Comparison of ENCODE assay signal across 19 mouse cellular contexts in genomic region chr16:14272374-14272965, GRCm38 (mm10). TPM values are rescaled to one million over a fixed set of nuclear protein-coding genes. Genes with fewer than 3 reads are reported as not detected.
DNase-seq lines count a peak whose midpoint lies in the region; ATAC-seq and TF ChIP-seq lines count a peak whose summit lies in the region.
"Had no signal": no experiment of that assay in that cellular context is flagged by ENCODE, and none has a peak within 500 bp of the region (broad histone marks: within the 10 kb centered on the region; RNA-seq: fewer than 3 reads in every experiment).

No protein-coding gene starts in this region.

- no peak overlapping the region for H3K4me2 ChIP-seq in lung, embryonic 14.5 days
- no peak overlapping the region for H3K4me2 ChIP-seq in intestine, embryonic 14.5 days (ENCODE audit: low read length)
- no peak overlapping the region for H3K4me2 ChIP-seq in intestine, embryonic 15.5 days (replicated peaks)
- H3K4me2 ChIP-seq in stomach, embryonic 14.5 days (replicated peaks; ENCODE audit: low read depth, low read length): no peak overlapping the region
- H3K4me2 ChIP-seq: embryonic facial prominence, embryonic 12.5 days; forebrain, embryonic 15.5 days; hindbrain, embryonic 12.5 days had no signal

- WGBS in lung, embryonic 14.5 days: 44% methylated on average over 4 of the region's 4 CpGs
- WGBS in intestine, embryonic 14.5 days: 35% methylated on average over 4 of the region's 4 CpGs
- 39% methylated on average over 4 of the region's 4 CpGs for WGBS in intestine, embryonic 15.5 days
- 45% methylated on average over 4 of the region's 4 CpGs for WGBS in stomach, embryonic 14.5 days
- WGBS in heart, adult 2 months: 56% methylated on average over 4 of the region's 4 CpGs
- 61% methylated on average over 4 of the region's 4 CpGs for WGBS in embryonic facial prominence, embryonic 10.5 days

- no peak overlapping the region for H3K9ac ChIP-seq in lung, embryonic 14.5 days
- H3K9ac ChIP-seq in intestine, embryonic 14.5 days (ENCODE audit: low read length): no peak overlapping the region
- no peak overlapping the region for H3K9ac ChIP-seq in intestine, embryonic 15.5 days
- no peak overlapping the region for H3K9ac ChIP-seq in stomach, embryonic 14.5 days (replicated peaks; ENCODE audit: low read depth, low read length)
- H3K9ac ChIP-seq in heart, adult 2 months (ENCODE audit: low read depth, low read length): no peak overlapping the region
- H3K9ac ChIP-seq: embryonic facial prominence, embryonic 12.5 days; forebrain, embryonic 15.5 days; hindbrain, embryonic 12.5 days had no signal

- no peak for TF ChIP-seq POLR2A in heart, adult 2 months (IDR thresholded peaks at IDR 0.05; ENCODE audit: insufficient read depth, low read depth, low read length)

- H3K9me3 ChIP-seq in lung, embryonic 14.5 days (ENCODE audit: low read depth, low read length): no peaks in the 10 kb centered on the region
- H3K9me3 ChIP-seq in intestine, embryonic 14.5 days (ENCODE audit: control insufficient read depth, low read length): no peaks in the 10 kb centered on the region
- no peaks in the 10 kb centered on the region for H3K9me3 ChIP-seq in intestine, embryonic 15.5 days
- no peaks in the 10 kb centered on the region for H3K9me3 ChIP-seq in stomach, embryonic 14.5 days (ENCODE audit: control insufficient read depth, low read depth, low read length)
- no peaks in the 10 kb centered on the region for H3K9me3 ChIP-seq in embryonic facial prominence, embryonic 10.5 days
- H3K9me3 ChIP-seq: embryonic facial prominence, embryonic 12.5 days; forebrain, embryonic 15.5 days; hindbrain, embryonic 12.5 days had no signal

- no peaks in the 10 kb centered on the region for H3K27me3 ChIP-seq in lung, embryonic 14.5 days (ENCODE audit: insufficient read depth, low read length)
- no peaks in the 10 kb centered on the region for H3K27me3 ChIP-seq in intestine, embryonic 14.5 days (replicated peaks; ENCODE audit: control insufficient read depth, insufficient read depth, low read length)
- H3K27me3 ChIP-seq in intestine, embryonic 15.5 days (replicated peaks): no peaks in the 10 kb centered on the region
- H3K27me3 ChIP-seq in stomach, embryonic 14.5 days (ENCODE audit: control insufficient read depth, insufficient read depth, low read length): no peaks in the 10 kb centered on the region
- H3K27me3 ChIP-seq in heart, adult 2 months (ENCODE audit: control insufficient read depth, insufficient read depth, low read length): no peaks in the 10 kb centered on the region
- H3K27me3 ChIP-seq in embryonic facial prominence, embryonic 10.5 days (replicated peaks; ENCODE audit: low read depth, poor library complexity, severe bottlenecking): no peaks in the 10 kb centered on the region
- H3K27me3 ChIP-seq: embryonic facial prominence, embryonic 12.5 days; forebrain, embryonic 15.5 days; hindbrain, embryonic 12.5 days had no signal

- no peaks in the 10 kb centered on the region for H3K4me1 ChIP-seq in lung, embryonic 14.5 days (ENCODE audit: insufficient read depth)
- H3K4me1 ChIP-seq in intestine, embryonic 14.5 days (replicated peaks; ENCODE audit: control insufficient read depth, insufficient read depth, low read length): no peaks in the 10 kb centered on the region
- H3K4me1 ChIP-seq in intestine, embryonic 15.5 days (replicated peaks): no peaks in the 10 kb centered on the region
- H3K4me1 ChIP-seq in stomach, embryonic 14.5 days (ENCODE audit: control insufficient read depth, insufficient read depth, low read length): no peaks in the 10 kb centered on the region
- H3K4me1 ChIP-seq in heart, adult 2 months (ENCODE audit: control insufficient read depth, insufficient read depth, low read length): no peaks in the 10 kb centered on the region
- no peaks in the 10 kb centered on the region for H3K4me1 ChIP-seq in embryonic facial prominence, embryonic 10.5 days
- H3K4me1 ChIP-seq: embryonic facial prominence, embryonic 12.5 days; forebrain, embryonic 15.5 days; hindbrain, embryonic 12.5 days had no signal

- DNase-seq in lung, embryonic 14.5 days: peak; percentile 24
- DNase-seq in lung, postnatal 4 days: no peak
- no peak for DNase-seq in intestine, embryonic 14.5 days (ENCODE audit: low spot score)
- no peak for DNase-seq in layer of hippocampus, adult 8-10 months (ENCODE audit: low spot score in 2 of 2)
- DNase-seq in heart, adult 2 months: no peak
- no peak for DNase-seq in embryonic facial prominence, embryonic 10.5 days (ENCODE audit: low spot score)
- DNase-seq: adrenal gland, adult 8-10 months; adrenal gland, postnatal 36 days; cerebellum, adult 8-10 months; cerebellum, postnatal 14 days; embryo, embryonic 11 days; gastrocnemius, postnatal 10 days; heart, postnatal 10 days; heart, postnatal 4 days had no signal

- H3K79me2 ChIP-seq in heart, adult 2 months (replicated peaks; ENCODE audit: control insufficient read depth, insufficient read depth, low read length): no peaks in the 10 kb centered on the region

- intact Hi-C loops in heart, adult 2 months (cut with DNase I): no loop called here

- no peak for TF ChIP-seq CTCF in lung, embryonic 14.5 days (IDR thresholded peaks at IDR 0.05; ENCODE audit: low read depth)
- TF ChIP-seq CTCF in heart, adult 2 months (IDR thresholded peaks at IDR 0.05): no peak

- TF ChIP-seq EP300 in heart, adult 2 months (IDR thresholded peaks at IDR 0.05; ENCODE audit: insufficient read depth, low read depth, low read length): no peak

- no peak overlapping the region for H3K4me3 ChIP-seq in lung, embryonic 14.5 days (ENCODE audit: low read depth, low read length)
- H3K4me3 ChIP-seq in intestine, embryonic 14.5 days (ENCODE audit: low read depth, low read length): no peak overlapping the region
- no peak overlapping the region for H3K4me3 ChIP-seq in intestine, embryonic 15.5 days (replicated peaks)
- H3K4me3 ChIP-seq in stomach, embryonic 14.5 days (ENCODE audit: low read depth, low read length): no peak overlapping the region
- no peak overlapping the region for H3K4me3 ChIP-seq in heart, adult 2 months
- no peak overlapping the region for H3K4me3 ChIP-seq in embryonic facial prominence, embryonic 10.5 days
- H3K4me3 ChIP-seq: embryonic facial prominence, embryonic 12.5 days; forebrain, embryonic 15.5 days; hindbrain, embryonic 12.5 days had no signal

- no peak for ATAC-seq in lung, embryonic 14.5 days (ENCODE audit: insufficient read depth)
- ATAC-seq in intestine, embryonic 14.5 days (replicated peaks; ENCODE audit: low FRiP score, low TSS enrichment, low read depth): peak; percentile 55; the same call in 1 of the 2 replicates
- ATAC-seq in intestine, embryonic 15.5 days: peak; percentile 53; the same call in 1 of the 2 replicates
- no peak for ATAC-seq in stomach, embryonic 14.5 days (ENCODE audit: insufficient number of reproducible peaks, insufficient read depth, low FRiP score, low read depth)
- ATAC-seq: forebrain, embryonic 15.5 days had no signal

- H3K36me3 ChIP-seq in lung, embryonic 14.5 days (ENCODE audit: insufficient read depth): no peaks in the 10 kb centered on the region
- H3K36me3 ChIP-seq in intestine, embryonic 14.5 days (ENCODE audit: control insufficient read depth, insufficient read depth, low read length): peaks cover 8% of the 10 kb centered on the region; the same call in 1 of the 2 replicates
- no peaks in the 10 kb centered on the region for H3K36me3 ChIP-seq in intestine, embryonic 15.5 days
- no peaks in the 10 kb centered on the region for H3K36me3 ChIP-seq in stomach, embryonic 14.5 days (ENCODE audit: control insufficient read depth, insufficient read depth, low read length)
- no peaks in the 10 kb centered on the region for H3K36me3 ChIP-seq in heart, adult 2 months (ENCODE audit: control insufficient read depth, insufficient read depth, low read length)
- H3K36me3 ChIP-seq in embryonic facial prominence, embryonic 10.5 days (replicated peaks): no peaks in the 10 kb centered on the region
- H3K36me3 ChIP-seq: embryonic facial prominence, embryonic 12.5 days; forebrain, embryonic 15.5 days; hindbrain, embryonic 12.5 days had no signal

- H3K27ac ChIP-seq in lung, embryonic 14.5 days (ENCODE audit: low read depth): no peak overlapping the region
- peak overlapping the region; percentile 40 for H3K27ac ChIP-seq in intestine, embryonic 14.5 days (ENCODE audit: low read depth)
- peak overlapping the region; percentile 36 for H3K27ac ChIP-seq in intestine, embryonic 15.5 days
- peak overlapping the region; percentile 52; the same call in 1 of the 2 replicates for H3K27ac ChIP-seq in stomach, embryonic 14.5 days (ENCODE audit: low read length)
- H3K27ac ChIP-seq in heart, adult 2 months: no peak overlapping the region
- no peak overlapping the region for H3K27ac ChIP-seq in embryonic facial prominence, embryonic 10.5 days (replicated peaks)
- H3K27ac ChIP-seq: embryonic facial prominence, embryonic 12.5 days; forebrain, embryonic 15.5 days; hindbrain, embryonic 12.5 days had no signal

RNA-seq across cellular contexts. Expression of gene Myh11, which starts 18.7 kb away (rescaled TPM):
- polyA plus RNA-seq in lung, embryonic 14.5 days (2014; fragmentation: Nextera tagmentation; extraction: Ambion mirVana): 67.4 and 69.8 TPM in 2 replicates
- 215 and 231 TPM in 2 replicates for polyA plus RNA-seq in intestine, embryonic 14.5 days (2014; fragmentation: Nextera tagmentation; extraction: Ambion mirVana)
- polyA plus RNA-seq in intestine, embryonic 15.5 days (2015; fragmentation: Nextera tagmentation; extraction: Ambion mirVana): 154 and 160 TPM in 2 replicates
- 250 and 280 TPM in 2 replicates for polyA plus RNA-seq in stomach, embryonic 14.5 days (2014; fragmentation: Nextera tagmentation; extraction: Ambion mirVana)
- total RNA-seq in layer of hippocampus, adult 8-10 months (2022): 1 to 10 TPM; 3.1 to 7.2 (median 5.2) TPM
- total RNA-seq in heart, adult 2 months (2021): 10 to 100 TPM; 31.7 to 34.4 TPM
- polyA plus RNA-seq in heart, adult 2 months (2012; rRNA removed): 16.9 and 18.3 TPM in 2 replicates
- 0.08 and 0.17 TPM in 2 replicates for polyA plus RNA-seq in embryonic facial prominence, embryonic 10.5 days (2016; fragmentation: Nextera tagmentation; extraction: Ambion mirVana)

RNA-seq across cellular contexts. Expression of gene Fopnl, which starts 44.7 kb away (rescaled TPM):
- polyA plus RNA-seq in lung, embryonic 14.5 days (2014; fragmentation: Nextera tagmentation; extraction: Ambion mirVana): 160 and 166 TPM in 2 replicates
- polyA plus RNA-seq in intestine, embryonic 14.5 days (2014; fragmentation: Nextera tagmentation; extraction: Ambion mirVana): 135 and 151 TPM in 2 replicates
- polyA plus RNA-seq in intestine, embryonic 15.5 days (2015; fragmentation: Nextera tagmentation; extraction: Ambion mirVana): 120 and 127 TPM in 2 replicates
- 175 and 181 TPM in 2 replicates for polyA plus RNA-seq in stomach, embryonic 14.5 days (2014; fragmentation: Nextera tagmentation; extraction: Ambion mirVana)
- 10 to 100 TPM; 46.0 to 50.2 (median 48.7) TPM for total RNA-seq in layer of hippocampus, adult 8-10 months (2022)
- 10 to 100 TPM; 56.8 to 63.9 TPM for total RNA-seq in heart, adult 2 months (2021)
- 58.9 and 102 TPM in 2 replicates for polyA plus RNA-seq in heart, adult 2 months (2012; rRNA removed)
- 149 and 151 TPM in 2 replicates for polyA plus RNA-seq in embryonic facial prominence, embryonic 10.5 days (2016; fragmentation: Nextera tagmentation; extraction: Ambion mirVana)

Comparison
In these comparisons a context has a peak if more than half of its experiments do, and no peak if none do; other contexts are left out.
1. ATAC-seq: peak in intestine, embryonic 14.5 days (single experiment) and intestine, embryonic 15.5 days (single experiment); none in lung, embryonic 14.5 days (single experiment) and stomach, embryonic 14.5 days (single experiment).
2. H3K27ac ChIP-seq: peak in intestine, embryonic 14.5 days (single experiment), intestine, embryonic 15.5 days (single experiment) and stomach, embryonic 14.5 days (single experiment); none in lung, embryonic 14.5 days (single experiment), heart, adult 2 months (single experiment) and embryonic facial prominence, embryonic 10.5 days (single experiment).
3. RNA of gene Myh11, which starts 18.7 kb away (polyA plus RNA-seq): 250 to 280 TPM in stomach, embryonic 14.5 days, 215 to 231 TPM in intestine, embryonic 14.5 days, 154 to 160 TPM in intestine, embryonic 15.5 days, 67.4 to 69.8 TPM in lung, embryonic 14.5 days and 16.9 to 18.3 TPM in heart, adult 2 months; 0.08 to 0.17 TPM in embryonic facial prominence, embryonic 10.5 days; every median in the first group is over 10 times any median in the second.